Mouse (Mus musculus) myocyte (in vitro differentiated cells): ENCODE data around the gene Gm13199. TPM values are rescaled to one million over a fixed set of nuclear protein-coding genes. Genes with fewer than 3 reads are reported as not detected.

ENCODE experiments used
- H3K27me3 ChIP-seq: one replicate; pipeline ENCODE4 v1.6.1; 2011; ENCODE audit not compliant: control insufficient read depth, insufficient read depth, insufficient read length
- H3K36me3 ChIP-seq: one replicate; pipeline ENCODE4 v1.6.1; 2011; ENCODE audit not compliant: control insufficient read depth, insufficient read depth
- H3K4me2 ChIP-seq: one replicate; pipeline ENCODE4 v1.6.1; 2011; ENCODE audit warnings: low read depth, control low read depth
- H3K4me3 ChIP-seq: one replicate; pipeline ENCODE4 v1.5.1; 2011; ENCODE audit warnings: mild to moderate bottlenecking, control low read depth, moderate library complexity
- H3K79me2 ChIP-seq: one replicate; pipeline ENCODE4 v1.6.1; 2011; ENCODE audit not compliant: control insufficient read depth, insufficient read depth
- H3ac ChIP-seq: one replicate; pipeline ENCODE4 v1.6.1; 2011; ENCODE audit not compliant: control insufficient read depth, insufficient read length
- CEBPB ChIP-seq: IDR thresholded peaks from 2 replicates; pipeline ENCODE4 v1.6.1; 2011; ENCODE audit warnings: mild to moderate bottlenecking, moderate library complexity; ENCODE audit not compliant: poor library complexity, insufficient read depth, severe bottlenecking
- E2F4 ChIP-seq: IDR thresholded peaks from one replicate; pipeline ENCODE4 v1.6.1; 2011; ENCODE audit warnings: mild to moderate bottlenecking, control low read depth, moderate library complexity; ENCODE audit not compliant: insufficient read depth
- MAX ChIP-seq: IDR thresholded peaks from one replicate; pipeline ENCODE4 v1.6.1; 2011; ENCODE audit warnings: low read depth, mild to moderate bottlenecking, control low read depth
- MYOD1 ChIP-seq, 3 experiments: IDR thresholded peaks; one replicate each; pipeline ENCODE4 v1.6.1; 2011; ENCODE audit warnings: control low read depth in 2 of 3, low read depth in 2 of 3, mild to moderate bottlenecking in 2 of 3, moderate library complexity in 1 of 3; ENCODE audit not compliant: insufficient read length in 2 of 3, control insufficient read depth in 1 of 3
- MYOG ChIP-seq, 3 experiments: IDR thresholded peaks; one replicate each; pipeline ENCODE4 v1.6.1; 2011; ENCODE audit warnings: control low read depth in 2 of 3, low read depth in 2 of 3, mild to moderate bottlenecking in 2 of 3; ENCODE audit not compliant: insufficient read length in 2 of 3, control insufficient read depth in 1 of 3, insufficient read depth in 1 of 3
- POLR2A ChIP-seq: IDR thresholded peaks from one replicate; pipeline ENCODE4 v1.6.1; 2011; ENCODE audit warnings: low read depth, mild to moderate bottlenecking, control low read depth, moderate library complexity; ENCODE audit not compliant: insufficient read length
- POLR2AphosphoS2 ChIP-seq: IDR thresholded peaks from one replicate; pipeline ENCODE4 v1.6.1; 2011; ENCODE audit warnings: low read depth, control low read depth; ENCODE audit not compliant: insufficient read length
- REST ChIP-seq: IDR thresholded peaks from one replicate; pipeline ENCODE4 v1.6.1; 2011; ENCODE audit warnings: mild to moderate bottlenecking, control low read depth, moderate library complexity; ENCODE audit not compliant: insufficient read depth, insufficient read length
- SRF ChIP-seq: IDR thresholded peaks from one replicate; pipeline ENCODE4 v1.6.1; 2011; ENCODE audit warnings: low read depth; ENCODE audit not compliant: control insufficient read depth, insufficient read length
- TCF12 ChIP-seq: IDR thresholded peaks from one replicate; pipeline ENCODE4 v1.6.1; 2011; ENCODE audit warnings: mild to moderate bottlenecking, control low read depth; ENCODE audit not compliant: poor library complexity, insufficient read depth, severe bottlenecking
- TCF3 ChIP-seq: IDR thresholded peaks from one replicate; pipeline ENCODE4 v1.6.1; 2011; ENCODE audit warnings: low read depth, control low read depth; ENCODE audit not compliant: insufficient read length
- USF1 ChIP-seq: IDR thresholded peaks from one replicate; pipeline ENCODE4 v1.6.1; 2011; ENCODE audit warnings: low read depth, mild to moderate bottlenecking, control low read depth, moderate library complexity
- polyA plus RNA-seq: library from polyadenylated mRNA; unstranded; fragments of >200 nt; fragmentation: generic; extraction: Trizol; gene quantifications from one replicate; pipeline ENCODE4 v1.2.1, GENCODE M21; 2012; ENCODE audit warnings: missing spikeins

The Gm13199 gene
- polyA plus RNA-seq, 1 experiment = 0.24 TPM

DNA sequence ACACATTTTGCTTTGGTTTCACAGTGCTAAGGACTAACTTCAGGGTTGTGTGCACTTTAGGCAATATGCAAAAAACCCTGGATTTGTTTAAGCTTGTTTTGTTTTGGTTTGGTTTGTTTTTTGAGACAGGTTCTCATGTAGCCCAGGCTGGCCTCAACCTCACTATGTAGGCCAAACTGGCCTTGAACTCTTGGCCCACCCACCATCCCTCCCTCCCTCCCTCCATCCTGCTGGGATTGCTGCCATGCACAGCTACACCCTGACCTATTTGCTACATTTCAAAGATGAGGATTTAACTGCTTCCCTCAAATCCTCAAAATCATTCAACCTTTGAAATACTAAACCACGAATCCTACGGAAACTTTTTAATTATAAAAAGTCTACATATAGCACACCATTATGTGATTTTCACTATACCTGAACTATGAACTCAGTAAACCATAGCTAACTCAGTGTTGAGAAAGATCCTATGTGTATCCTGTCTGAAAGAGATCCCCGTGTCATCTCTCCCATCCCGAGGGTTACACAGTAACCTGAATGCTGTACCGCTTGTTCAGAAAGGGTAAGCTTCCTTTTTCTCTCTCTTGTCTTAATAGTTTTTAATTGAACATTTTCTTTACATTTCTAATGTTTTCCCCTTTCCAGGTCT is 37.3 kb downstream of the Gm13199 start:
- no peaks in the 10 kb centered on the region for H3K79me2 ChIP-seq
- no peak overlapping the region for H3K4me2 ChIP-seq
- TF ChIP-seq POLR2A = no peak
- no peak for TF ChIP-seq USF1
- no peak for TF ChIP-seq REST
- TF ChIP-seq POLR2AphosphoS2 = no peak
- no peak for TF ChIP-seq TCF3
- TF ChIP-seq MYOG (IDR thresholded peaks at IDR 0.05; ENCODE audit: control insufficient read depth in 1 of 3, insufficient read depth in 1 of 3, insufficient read length in 2 of 3, low read depth in 2 of 3) = no peak
- no peak for TF ChIP-seq E2F4
- TF ChIP-seq MYOD1 (IDR thresholded peaks at IDR 0.05; ENCODE audit: control insufficient read depth in 1 of 3, insufficient read length in 2 of 3, low read depth in 2 of 3) = no peak
- no peak for TF ChIP-seq TCF12
- no peak for TF ChIP-seq SRF
- TF ChIP-seq CEBPB = no peak
- no peak for TF ChIP-seq MAX
- peaks cover 21% of the 10 kb centered on the region for H3K36me3 ChIP-seq
- H3K27me3 ChIP-seq = no peaks in the 10 kb centered on the region
- H3K4me3 ChIP-seq = no peak overlapping the region
- H3ac ChIP-seq = no peak overlapping the region

DNA sequence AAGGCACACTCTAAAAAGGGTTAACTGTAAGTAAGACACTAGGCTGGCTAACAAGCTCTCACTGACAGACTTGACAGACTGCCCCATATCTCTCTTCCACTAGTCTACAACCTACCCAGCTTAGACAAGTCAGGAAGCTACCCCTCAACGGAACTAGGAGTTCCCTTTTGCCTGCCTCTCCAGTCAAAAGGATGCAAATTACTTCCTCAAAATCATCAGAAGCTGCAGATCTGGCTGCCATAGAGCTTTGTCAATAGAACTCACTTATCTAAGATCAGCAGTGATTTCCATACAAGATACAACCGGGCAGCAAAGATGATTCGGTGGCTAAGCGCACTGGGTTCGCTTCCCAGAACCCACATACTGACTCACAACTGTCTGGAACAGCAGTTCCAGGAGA is 38.0 kb downstream of the Gm13199 start:
- TF ChIP-seq MAX = no peak
- no peak for TF ChIP-seq POLR2A
- no peak for TF ChIP-seq TCF12
- TF ChIP-seq CEBPB = no peak
- no peak for TF ChIP-seq E2F4
- no peak for TF ChIP-seq SRF
- TF ChIP-seq MYOD1 (IDR thresholded peaks at IDR 0.05; ENCODE audit: control insufficient read depth in 1 of 3, insufficient read length in 2 of 3, low read depth in 2 of 3) = no peak
- no peak for TF ChIP-seq POLR2AphosphoS2
- TF ChIP-seq TCF3 = no peak
- TF ChIP-seq REST = no peak
- TF ChIP-seq USF1 = no peak
- no peak for TF ChIP-seq MYOG (IDR thresholded peaks at IDR 0.05; ENCODE audit: control insufficient read depth in 1 of 3, insufficient read depth in 1 of 3, insufficient read length in 2 of 3, low read depth in 2 of 3)
- H3ac ChIP-seq = no peak overlapping the region
- no peak overlapping the region for H3K4me3 ChIP-seq
- H3K27me3 ChIP-seq = no peaks in the 10 kb centered on the region
- H3K36me3 ChIP-seq = peaks cover 19% of the 10 kb centered on the region
- no peaks in the 10 kb centered on the region for H3K79me2 ChIP-seq
- H3K4me2 ChIP-seq = no peak overlapping the region

DNA sequence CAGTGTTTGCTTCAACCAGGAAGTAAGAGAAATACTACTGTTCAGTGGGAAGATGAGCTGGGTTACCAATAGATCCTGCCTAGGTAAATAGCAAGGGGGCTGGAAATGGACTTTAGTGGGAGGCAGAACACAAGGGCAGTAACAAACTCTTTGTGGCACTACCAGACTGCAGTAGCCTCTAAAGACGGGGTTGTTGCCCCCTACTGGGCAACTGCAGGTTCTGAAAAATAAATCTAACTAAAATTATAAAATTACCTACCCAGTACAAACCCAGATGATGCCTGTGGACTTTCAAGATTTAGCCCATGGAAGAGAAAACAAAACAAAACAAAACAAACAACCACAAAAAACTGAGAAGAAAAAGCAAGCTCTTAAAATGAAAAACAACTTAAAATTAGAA is 38.5 kb downstream of the Gm13199 start:
- TF ChIP-seq TCF12 (no peak), MAX (no peak), TCF3 (no peak), SRF (no peak), E2F4 (no peak), REST (no peak), CEBPB (no peak), POLR2A (no peak), MYOG (IDR thresholded peaks at IDR 0.05; ENCODE audit: control insufficient read depth in 1 of 3, insufficient read depth in 1 of 3, insufficient read length in 2 of 3, low read depth in 2 of 3) (no peak), USF1 (no peak), MYOD1 (IDR thresholded peaks at IDR 0.05; ENCODE audit: control insufficient read depth in 1 of 3, insufficient read length in 2 of 3, low read depth in 2 of 3) (no peak), POLR2AphosphoS2 (no peak)
- Histone ChIP-seq H3K27me3 (no peaks in the 10 kb centered on the region), H3K4me2 (no peak overlapping the region), H3K36me3 (peaks cover 20% of the 10 kb centered on the region), H3ac (no peak overlapping the region), H3K79me2 (no peaks in the 10 kb centered on the region), H3K4me3 (no peak overlapping the region)

DNA sequence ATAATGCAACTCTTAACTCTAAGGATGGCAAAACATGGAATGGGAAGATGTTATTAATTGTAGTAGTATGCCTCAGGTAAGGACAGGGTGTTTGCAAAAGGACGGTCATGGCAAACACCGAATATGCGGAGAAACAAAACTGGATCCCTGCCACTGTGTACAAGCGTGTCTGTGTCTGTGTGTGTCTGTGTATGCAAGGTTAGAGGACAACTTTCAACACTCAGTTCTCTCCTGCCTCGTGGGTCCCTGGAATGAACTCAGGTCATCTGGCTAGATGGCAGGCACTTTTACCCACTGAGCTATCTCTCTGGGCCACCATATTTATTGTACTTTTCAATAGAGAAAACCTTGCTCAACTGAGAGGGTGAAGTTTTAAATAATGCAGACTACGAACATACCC is 40.3 kb downstream of the Gm13199 start:
- H3K4me3 ChIP-seq = no peak overlapping the region
- no peaks in the 10 kb centered on the region for H3K79me2 ChIP-seq
- H3K36me3 ChIP-seq = peaks cover 20% of the 10 kb centered on the region
- no peak overlapping the region for H3ac ChIP-seq
- H3K4me2 ChIP-seq = no peak overlapping the region
- no peak for TF ChIP-seq SRF
- TF ChIP-seq MAX = no peak
- no peak for TF ChIP-seq CEBPB
- TF ChIP-seq USF1 = no peak
- no peak for TF ChIP-seq POLR2A
- TF ChIP-seq POLR2AphosphoS2 = no peak
- TF ChIP-seq REST = no peak
- TF ChIP-seq E2F4 = no peak
- no peak for TF ChIP-seq TCF12
- no peak for TF ChIP-seq MYOD1 (IDR thresholded peaks at IDR 0.05; ENCODE audit: control insufficient read depth in 1 of 3, insufficient read length in 2 of 3, low read depth in 2 of 3)
- TF ChIP-seq MYOG (IDR thresholded peaks at IDR 0.05; ENCODE audit: control insufficient read depth in 1 of 3, insufficient read depth in 1 of 3, insufficient read length in 2 of 3, low read depth in 2 of 3) = no peak
- TF ChIP-seq TCF3 = no peak
- H3K27me3 ChIP-seq = no peaks in the 10 kb centered on the region
